Mouse (Mus musculus) kidney, embryonic 14.5 days (tissue): ENCODE data around the gene Snx9. TPM values are rescaled to one million over a fixed set of nuclear protein-coding genes. Genes with fewer than 3 reads are reported as not detected.

Source experiments
- ATAC-seq: fragments of 200-750 bp; cut with Nextera tagmentation; 2 replicates; pipeline ENCODE4 v1.8.0; 2017; ENCODE audit warnings: moderate number of reproducible peaks, mild to moderate bottlenecking, moderate TSS enrichment, moderate library complexity; ENCODE audit not compliant: low FRiP score, low TSS enrichment
- H3K27ac ChIP-seq: fragments of 300-500 bp; sonication (generic); 2 replicates; pipeline ENCODE4 v1.5.1; 2014; ENCODE audit warnings: low read depth, mild to moderate bottlenecking, low read length, moderate library complexity, mixed read lengths
- H3K27me3 ChIP-seq: fragments of 300-500 bp; sonication (generic); 2 replicates; pipeline ENCODE4 v1.6.1; 2014; ENCODE audit warnings: mild to moderate bottlenecking, low read length; ENCODE audit not compliant: control insufficient read depth, insufficient read depth
- H3K36me3 ChIP-seq: fragments of 300-500 bp; sonication (generic); 2 replicates; pipeline ENCODE4 v1.6.1; 2014; ENCODE audit warnings: low read length, mixed read lengths; ENCODE audit not compliant: control insufficient read depth, insufficient read depth
- H3K4me1 ChIP-seq: fragments of 300-500 bp; sonication (generic); 2 replicates; pipeline ENCODE4 v1.6.1; 2014; ENCODE audit warnings: low read length, mixed read lengths; ENCODE audit not compliant: control insufficient read depth, insufficient read depth
- H3K4me2 ChIP-seq: fragments of 300-500 bp; sonication (generic); replicated peaks from 2 replicates; pipeline ENCODE4 v1.6.1; 2014; ENCODE audit warnings: low read depth, mild to moderate bottlenecking, low read length
- H3K4me3 ChIP-seq: fragments of 300-500 bp; sonication (generic); 2 replicates; pipeline ENCODE4 v1.5.1; 2014; ENCODE audit warnings: mild to moderate bottlenecking, low read length
- H3K9ac ChIP-seq: fragments of 300-500 bp; sonication (generic); 2 replicates; pipeline ENCODE4 v1.6.1; 2014; ENCODE audit warnings: low read depth, mild to moderate bottlenecking, low read length, moderate library complexity
- H3K9me3 ChIP-seq: fragments of 300-500 bp; sonication (generic); 2 replicates; pipeline ENCODE4 v1.6.1; 2016; ENCODE audit warnings: low read length; ENCODE audit not compliant: control insufficient read depth
- WGBS: fragments of 180-500 bp; shearing (Covaris S2); extraction: QIAGEN DNeasy Blood & Tissue Kit; methylation state at CpG from one replicate; pipeline ENCODE4 v1.1.7; 2014; 5-methylcytosine and 5-hydroxymethylcytosine counted together
- polyA plus RNA-seq: library from polyadenylated mRNA; unstranded; fragments of >200 nt; fragmentation: Nextera tagmentation; extraction: Ambion mirVana; gene quantifications from 2 replicates; pipeline ENCODE4 v1.2.1, GENCODE M21; 2014

Snx9 gene
- polyA plus RNA-seq, 1 experiment from 2014 or later: 44.5 TPM

GRCm38 (mm10) chr17:5862285-5862684 lies 21.2 kb downstream of the Snx9 start:
- WGBS: 23% methylated on average over 6 of the region's 6 CpGs
- H3K27me3 ChIP-seq: no peaks in the 10 kb centered on the region
- peaks cover 17% of the 10 kb centered on the region; the same call in 1 of the 2 replicates for H3K4me1 ChIP-seq
- no peak overlapping the region for H3K4me2 ChIP-seq
- no peak overlapping the region for H3K27ac ChIP-seq
- no peaks in the 10 kb centered on the region for H3K9me3 ChIP-seq
- no peak overlapping the region for H3K9ac ChIP-seq
- H3K36me3 ChIP-seq: no peaks in the 10 kb centered on the region; the same call in 1 of the 2 replicates
- ATAC-seq: no peak
- H3K4me3 ChIP-seq: no peak overlapping the region

DNA sequence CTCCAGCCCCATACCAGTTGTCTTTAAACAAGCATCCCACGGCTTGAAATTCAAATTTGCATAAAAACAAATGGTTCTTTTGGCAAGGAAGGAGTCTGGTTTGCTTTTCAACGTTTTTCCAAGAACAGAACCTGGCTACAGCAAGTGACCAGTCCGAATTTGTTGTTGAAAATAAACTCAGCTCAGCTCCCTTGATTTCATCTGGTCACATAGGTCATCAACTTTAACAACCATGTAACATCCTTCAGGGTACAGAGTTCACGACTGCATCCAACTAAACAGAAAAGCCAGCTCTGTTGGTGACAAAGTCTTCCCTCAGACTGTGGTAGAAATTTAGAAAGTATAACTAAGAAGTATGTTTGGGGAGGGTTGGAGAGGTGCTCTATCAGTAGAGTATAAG lies 21.7 kb downstream of the Snx9 start:
- Histone ChIP-seq H3K36me3 (no peaks in the 10 kb centered on the region; the same call in 1 of the 2 replicates), H3K27ac (no peak overlapping the region), H3K4me3 (no peak overlapping the region), H3K27me3 (no peaks in the 10 kb centered on the region), H3K4me2 (no peak overlapping the region), H3K9me3 (no peaks in the 10 kb centered on the region), H3K9ac (no peak overlapping the region), H3K4me1 (peaks cover 22% of the 10 kb centered on the region; the same call in 1 of the 2 replicates)
- ATAC-seq: no peak
- WGBS: 23% methylated on average over 4 of the region's 4 CpGs

DNA sequence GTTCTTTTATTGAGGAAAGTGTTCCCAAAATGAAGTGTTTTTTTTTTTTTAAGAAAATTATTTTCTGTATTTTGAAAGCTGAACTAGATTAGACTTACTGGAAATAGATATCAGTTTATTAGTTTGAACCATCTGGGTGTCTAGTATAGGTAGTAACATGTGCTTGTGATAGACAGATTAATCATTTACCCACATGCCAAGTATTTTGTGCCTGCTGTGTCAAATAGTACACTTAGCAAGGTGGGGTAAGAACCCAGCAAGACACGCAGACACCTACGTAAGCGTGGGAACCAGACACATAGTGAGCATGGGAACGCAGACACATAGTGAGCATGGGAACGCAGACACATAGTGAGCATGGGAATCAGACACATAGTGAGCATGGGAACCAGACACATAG lies 22.6 kb downstream of the Snx9 start:
- H3K4me2 ChIP-seq: no peak overlapping the region
- no peaks in the 10 kb centered on the region; the same call in 1 of the 2 replicates for H3K36me3 ChIP-seq
- peaks cover 23% of the 10 kb centered on the region for H3K4me1 ChIP-seq
- H3K27me3 ChIP-seq: no peaks in the 10 kb centered on the region
- H3K9me3 ChIP-seq: no peaks in the 10 kb centered on the region
- 98% methylated on average over 5 of the region's 5 CpGs for WGBS
- ATAC-seq: no peak
- no peak overlapping the region for H3K27ac ChIP-seq
- no peak overlapping the region for H3K9ac ChIP-seq
- no peak overlapping the region for H3K4me3 ChIP-seq

- Histone ChIP-seq H3K9me3 (no peaks in the 10 kb centered on the region), H3K4me2 (no peak overlapping the region), H3K36me3 (no peaks in the 10 kb centered on the region), H3K4me3 (no peak overlapping the region), H3K9ac (no peak overlapping the region), H3K4me1 (peaks cover 39% of the 10 kb centered on the region), H3K27ac (no peak overlapping the region), H3K27me3 (no peaks in the 10 kb centered on the region)
- WGBS: 82% methylated on average over 6 of the region's 6 CpGs
- ATAC-seq: no peak
These were observed 26.3 kb downstream of the Snx9 start for GRCm38 (mm10) chr17:5867456-5867855.

GRCm38 (mm10) chr17:5868319-5869031 lies 27.3 kb downstream of the Snx9 start:
- peak overlapping the region; percentile 37; the same call in 1 of the 2 replicates for H3K27ac ChIP-seq
- WGBS: 76% methylated on average over 7 of the region's 7 CpGs
- H3K27me3 ChIP-seq: no peaks in the 10 kb centered on the region
- H3K4me3 ChIP-seq: no peak overlapping the region
- H3K36me3 ChIP-seq: no peaks in the 10 kb centered on the region
- no peak for ATAC-seq
- H3K4me1 ChIP-seq: peaks cover 42% of the 10 kb centered on the region
- no peak overlapping the region for H3K9ac ChIP-seq
- H3K9me3 ChIP-seq: no peaks in the 10 kb centered on the region
- no peak overlapping the region for H3K4me2 ChIP-seq

GRCm38 (mm10) chr17:5869461-5869860 lies 28.3 kb downstream of the Snx9 start:
- peaks cover 44% of the 10 kb centered on the region for H3K4me1 ChIP-seq
- H3K27me3 ChIP-seq: no peaks in the 10 kb centered on the region
- peak; percentile 29; the same call in 1 of the 2 replicates for ATAC-seq
- peak overlapping the region; percentile 55; the same call in 1 of the 2 replicates for H3K27ac ChIP-seq
- no peaks in the 10 kb centered on the region for H3K9me3 ChIP-seq
- 52% methylated on average over 3 of the region's 3 CpGs for WGBS
- H3K4me3 ChIP-seq: no peak overlapping the region
- H3K9ac ChIP-seq: no peak overlapping the region
- H3K4me2 ChIP-seq: no peak overlapping the region
- H3K36me3 ChIP-seq: no peaks in the 10 kb centered on the region

- Histone ChIP-seq H3K4me2 (no peak overlapping the region), H3K4me3 (no peak overlapping the region), H3K4me1 (peaks cover 49% of the 10 kb centered on the region), H3K9me3 (no peaks in the 10 kb centered on the region), H3K27me3 (no peaks in the 10 kb centered on the region), H3K36me3 (no peaks in the 10 kb centered on the region), H3K27ac (peak overlapping the region; percentile 55; the same call in 1 of the 2 replicates), H3K9ac (no peak overlapping the region)
- 14% methylated on average over 5 of the region's 5 CpGs for WGBS
- ATAC-seq: peak; percentile 80
These were observed 28.9 kb downstream of the Snx9 start for GRCm38 (mm10) chr17:5870002-5870401.

- no peak overlapping the region for H3K4me2 ChIP-seq
- H3K4me1 ChIP-seq: peaks cover 50% of the 10 kb centered on the region
- no peak overlapping the region for H3K4me3 ChIP-seq
- ATAC-seq: no peak
- 85% methylated on average over 11 of the region's 11 CpGs for WGBS
- H3K36me3 ChIP-seq: no peaks in the 10 kb centered on the region
- no peak overlapping the region for H3K9ac ChIP-seq
- H3K27me3 ChIP-seq: no peaks in the 10 kb centered on the region
- H3K9me3 ChIP-seq: no peaks in the 10 kb centered on the region
- no peak overlapping the region for H3K27ac ChIP-seq
These were observed 29.6 kb downstream of the Snx9 start for GRCm38 (mm10) chr17:5870696-5871095.

DNA sequence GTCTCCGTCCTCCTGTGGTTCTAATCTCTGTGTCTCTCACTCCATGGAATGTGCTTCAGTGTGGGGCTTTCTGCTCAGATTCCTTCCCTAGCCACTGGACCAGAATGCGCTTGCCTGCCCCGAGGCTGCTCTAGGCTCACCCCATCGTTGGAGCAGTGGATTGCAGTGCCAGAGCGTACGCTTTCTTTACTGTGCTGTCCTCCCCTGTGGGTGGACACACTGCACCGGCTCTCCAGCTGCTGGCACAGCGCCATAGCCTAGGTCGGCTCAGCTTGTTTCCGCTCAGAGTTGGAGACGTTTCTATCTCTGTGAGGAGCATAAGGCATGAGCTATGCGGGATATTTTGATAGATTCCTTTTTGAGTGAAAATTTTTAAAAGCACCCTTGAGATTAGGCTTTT lies 31.4 kb downstream of the Snx9 start:
- Histone ChIP-seq H3K36me3 (no peaks in the 10 kb centered on the region), H3K27me3 (no peaks in the 10 kb centered on the region), H3K9ac (no peak overlapping the region), H3K4me3 (no peak overlapping the region), H3K27ac (peak overlapping the region; percentile 52; the same call in 1 of the 2 replicates), H3K4me2 (no peak overlapping the region), H3K4me1 (peaks cover 58% of the 10 kb centered on the region), H3K9me3 (no peaks in the 10 kb centered on the region)
- peak; percentile 73 for ATAC-seq
- 38% methylated on average over 12 of the region's 12 CpGs for WGBS
